Mouse (Mus musculus): ENCODE measurements around the gene Htr7. TPM values are rescaled to one million over a fixed set of nuclear protein-coding genes. Genes with fewer than 3 reads are reported as not detected.

The Htr7 gene
- polyA plus RNA-seq, 1 experiment, result 0.37 TPM

- no peak overlapping the region for H3K4me2 ChIP-seq (ENCODE audit: low read depth)
- TF ChIP-seq CEBPB (IDR thresholded peaks at IDR 0.05; ENCODE audit: insufficient read depth, poor library complexity, severe bottlenecking) (no peak), E2F4 (IDR thresholded peaks at IDR 0.05; ENCODE audit: insufficient read depth) (no peak), SRF (IDR thresholded peaks at IDR 0.05; ENCODE audit: control insufficient read depth, insufficient read length, low read depth) (no peak), REST (IDR thresholded peaks at IDR 0.05; ENCODE audit: insufficient read depth, insufficient read length) (no peak), MYOG (IDR thresholded peaks at IDR 0.05; ENCODE audit: control insufficient read depth in 1 of 3, insufficient read depth in 1 of 3, insufficient read length in 2 of 3, low read depth in 2 of 3) (no peak)
- no peaks in the 10 kb centered on the region for H3K36me3 ChIP-seq (ENCODE audit: control insufficient read depth, insufficient read depth)
These were observed 82.6 kb downstream of the Htr7 start for GRCm38 (mm10) chr19:35974681-35975080.

GRCm38 (mm10) chr19:35957656-35958055 is 99.7 kb downstream of the Htr7 start:
- no peaks in the 10 kb centered on the region for H3K79me2 ChIP-seq (ENCODE audit: control insufficient read depth, insufficient read depth)
- H3K27me3 ChIP-seq (ENCODE audit: control insufficient read depth, insufficient read depth, insufficient read length), result no peaks in the 10 kb centered on the region
- no peak for TF ChIP-seq TCF3 (IDR thresholded peaks at IDR 0.05; ENCODE audit: insufficient read length, low read depth)
- TF ChIP-seq MYOG (IDR thresholded peaks at IDR 0.05; ENCODE audit: control insufficient read depth in 1 of 3, insufficient read depth in 1 of 3, insufficient read length in 2 of 3, low read depth in 2 of 3), result no peak
- no peak for TF ChIP-seq MYOD1 (IDR thresholded peaks at IDR 0.05; ENCODE audit: control insufficient read depth in 1 of 3, insufficient read length in 2 of 3, low read depth in 2 of 3)
- TF ChIP-seq POLR2AphosphoS2 (IDR thresholded peaks at IDR 0.05; ENCODE audit: insufficient read length, low read depth), result no peak
- TF ChIP-seq SRF (IDR thresholded peaks at IDR 0.05; ENCODE audit: control insufficient read depth, insufficient read length, low read depth), result no peak
- no peak for TF ChIP-seq CEBPB (IDR thresholded peaks at IDR 0.05; ENCODE audit: insufficient read depth, poor library complexity, severe bottlenecking)
- TF ChIP-seq TCF12 (IDR thresholded peaks at IDR 0.05; ENCODE audit: insufficient read depth, poor library complexity, severe bottlenecking), result no peak
- TF ChIP-seq POLR2A (IDR thresholded peaks at IDR 0.05; ENCODE audit: insufficient read length, low read depth), result no peak
- no peak for TF ChIP-seq E2F4 (IDR thresholded peaks at IDR 0.05; ENCODE audit: insufficient read depth)
- TF ChIP-seq MAX (IDR thresholded peaks at IDR 0.05; ENCODE audit: low read depth), result no peak
- no peak for TF ChIP-seq USF1 (IDR thresholded peaks at IDR 0.05; ENCODE audit: low read depth)
- no peak for TF ChIP-seq REST (IDR thresholded peaks at IDR 0.05; ENCODE audit: insufficient read depth, insufficient read length)
- no peak overlapping the region for H3K4me2 ChIP-seq (ENCODE audit: low read depth)
- no peak overlapping the region for H3K4me3 ChIP-seq
- H3ac ChIP-seq (ENCODE audit: control insufficient read depth, insufficient read length), result no peak overlapping the region
- no peaks in the 10 kb centered on the region for H3K36me3 ChIP-seq (ENCODE audit: control insufficient read depth, insufficient read depth)

More at GRCm38 (mm10) chr19:35974681-35975080, 82.6 kb downstream of the Htr7 start:
- Histone ChIP-seq H3ac (ENCODE audit: control insufficient read depth, insufficient read length) (no peak overlapping the region), H3K4me3 (no peak overlapping the region), H3K27me3 (ENCODE audit: control insufficient read depth, insufficient read depth, insufficient read length) (no peaks in the 10 kb centered on the region), H3K79me2 (ENCODE audit: control insufficient read depth, insufficient read depth) (no peaks in the 10 kb centered on the region)

GRCm38 (mm10) chr19:35955698-35956097 is 101.6 kb downstream of the Htr7 start:
- Histone ChIP-seq H3K27me3 (ENCODE audit: control insufficient read depth, insufficient read depth, insufficient read length) (no peaks in the 10 kb centered on the region), H3K4me3 (no peak overlapping the region), H3K4me2 (ENCODE audit: low read depth) (no peak overlapping the region)

DNA sequence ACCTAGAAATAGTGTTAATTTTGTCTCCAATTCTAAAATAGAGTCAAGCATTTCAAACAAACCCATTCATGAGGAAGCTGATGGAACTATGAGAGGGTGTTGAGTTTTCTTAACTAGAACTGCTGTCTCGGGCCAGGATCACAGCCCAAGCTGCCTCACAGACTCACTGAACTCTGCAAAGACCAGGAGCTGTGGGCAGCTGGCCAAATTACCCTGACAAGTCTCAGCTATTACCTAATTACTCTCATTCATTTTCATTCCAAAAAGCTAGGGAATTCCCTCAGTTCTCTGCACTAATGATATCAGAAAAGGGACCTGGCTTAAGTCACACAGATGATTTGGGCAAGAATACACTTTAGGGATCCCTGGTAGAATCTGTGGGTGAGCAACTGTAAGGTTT is 107.4 kb downstream of the Htr7 start:
- Histone ChIP-seq H3K36me3 (ENCODE audit: control insufficient read depth, insufficient read depth) (no peaks in the 10 kb centered on the region), H3ac (ENCODE audit: control insufficient read depth, insufficient read length) (no peak overlapping the region), H3K4me3 (no peak overlapping the region), H3K4me2 (ENCODE audit: low read depth) (no peak overlapping the region), H3K27me3 (ENCODE audit: control insufficient read depth, insufficient read depth, insufficient read length) (no peaks in the 10 kb centered on the region), H3K79me2 (ENCODE audit: control insufficient read depth, insufficient read depth) (no peaks in the 10 kb centered on the region)
- no peak for TF ChIP-seq MAX (IDR thresholded peaks at IDR 0.05; ENCODE audit: low read depth)
- TF ChIP-seq SRF (IDR thresholded peaks at IDR 0.05; ENCODE audit: control insufficient read depth, insufficient read length, low read depth), result no peak
- TF ChIP-seq TCF12 (IDR thresholded peaks at IDR 0.05; ENCODE audit: insufficient read depth, poor library complexity, severe bottlenecking), result no peak
- TF ChIP-seq MYOG (IDR thresholded peaks at IDR 0.05; ENCODE audit: control insufficient read depth in 1 of 3, insufficient read depth in 1 of 3, insufficient read length in 2 of 3, low read depth in 2 of 3), result no peak
- no peak for TF ChIP-seq E2F4 (IDR thresholded peaks at IDR 0.05; ENCODE audit: insufficient read depth)

More at GRCm38 (mm10) chr19:35955698-35956097, 101.6 kb downstream of the Htr7 start:
- no peak for TF ChIP-seq CEBPB (IDR thresholded peaks at IDR 0.05; ENCODE audit: insufficient read depth, poor library complexity, severe bottlenecking)
- H3ac ChIP-seq (ENCODE audit: control insufficient read depth, insufficient read length), result no peak overlapping the region
- H3K36me3 ChIP-seq (ENCODE audit: control insufficient read depth, insufficient read depth), result no peaks in the 10 kb centered on the region
- no peaks in the 10 kb centered on the region for H3K79me2 ChIP-seq (ENCODE audit: control insufficient read depth, insufficient read depth)

DNA sequence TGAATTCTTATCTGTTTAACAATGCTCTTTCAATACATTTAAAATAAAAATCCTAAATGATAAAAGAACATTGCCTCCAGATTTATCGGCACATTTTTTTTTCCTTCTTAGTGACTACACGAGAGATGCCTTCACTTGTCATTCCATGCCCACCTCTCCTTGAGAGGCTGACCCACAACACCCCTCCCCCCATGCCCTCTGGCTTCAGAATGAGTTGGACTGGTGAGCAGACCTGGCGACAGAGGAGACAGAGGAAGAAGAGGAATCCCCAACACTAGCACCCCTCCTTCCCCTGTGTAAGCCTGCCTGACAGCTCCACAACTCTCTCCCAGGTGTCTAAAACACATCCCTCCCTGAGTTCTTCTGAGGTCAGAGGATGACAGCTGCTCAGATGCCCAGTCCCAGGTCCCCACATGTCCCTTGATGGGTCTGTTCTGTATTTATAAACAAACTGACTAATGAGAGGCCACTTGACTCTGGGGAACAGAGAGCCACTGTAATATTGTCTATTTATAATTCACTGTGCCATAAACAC is 132.3 kb downstream of the Htr7 start:
- H3K27me3 ChIP-seq (ENCODE audit: control insufficient read depth, insufficient read depth, insufficient read length), result no peaks in the 10 kb centered on the region
- TF ChIP-seq TCF12 (IDR thresholded peaks at IDR 0.05; ENCODE audit: insufficient read depth, poor library complexity, severe bottlenecking) (no peak), USF1 (IDR thresholded peaks at IDR 0.05; ENCODE audit: low read depth) (no peak), E2F4 (IDR thresholded peaks at IDR 0.05; ENCODE audit: insufficient read depth) (no peak), MYOG (IDR thresholded peaks at IDR 0.05; ENCODE audit: control insufficient read depth in 1 of 3, insufficient read depth in 1 of 3, insufficient read length in 2 of 3, low read depth in 2 of 3) (peak in 2 of 3 experiments; percentile 10 to 66), CEBPB (IDR thresholded peaks at IDR 0.05; ENCODE audit: insufficient read depth, poor library complexity, severe bottlenecking) (no peak), MYOD1 (IDR thresholded peaks at IDR 0.05; ENCODE audit: control insufficient read depth in 1 of 3, insufficient read length in 2 of 3, low read depth in 2 of 3) (peak in 2 of 3 experiments; percentile 54 to 72), REST (IDR thresholded peaks at IDR 0.05; ENCODE audit: insufficient read depth, insufficient read length) (no peak), TCF3 (IDR thresholded peaks at IDR 0.05; ENCODE audit: insufficient read length, low read depth) (no peak)
- H3K36me3 ChIP-seq (ENCODE audit: control insufficient read depth, insufficient read depth), result no peaks in the 10 kb centered on the region
- no peak overlapping the region for H3K4me3 ChIP-seq
- peak overlapping the region; percentile 68 for H3K4me2 ChIP-seq (ENCODE audit: low read depth)
- no peaks in the 10 kb centered on the region for H3K79me2 ChIP-seq (ENCODE audit: control insufficient read depth, insufficient read depth)
- no peak overlapping the region for H3ac ChIP-seq (ENCODE audit: control insufficient read depth, insufficient read length)
